Mouse (Mus musculus) A20 (cell line): ENCODE measurements around the gene Myh2.

Experiments
- DNase-seq: peaks from one replicate; pipeline ENCODE4 v3.0.0-alpha.2; 2011; ENCODE audit warnings: low read depth, low spot score

The Myh2 gene

GRCm38 (mm10) chr11:67151651-67152630 is 18.9 kb upstream of the Myh2 start:
- no peak for DNase-seq

- DNase-seq = no peak
These were observed 17.7 kb upstream of the Myh2 start for GRCm38 (mm10) chr11:67153123-67153522.

GRCm38 (mm10) chr11:67153843-67154242 is 17.0 kb upstream of the Myh2 start:
- no peak for DNase-seq

GRCm38 (mm10) chr11:67155650-67156049 is 15.2 kb upstream of the Myh2 start:
- no peak for DNase-seq

GRCm38 (mm10) chr11:67160131-67160530 is 10.7 kb upstream of the Myh2 start:
- peak; percentile 76 for DNase-seq

- DNase-seq = no peak
These were observed 7.1 kb upstream of the Myh2 start for GRCm38 (mm10) chr11:67163701-67164100.

GRCm38 (mm10) chr11:67164851-67165250 is 6.0 kb upstream of the Myh2 start:
- no peak for DNase-seq

- no peak for DNase-seq
These were observed 1.5 kb upstream of the Myh2 start for GRCm38 (mm10) chr11:67169301-67169700.

GRCm38 (mm10) chr11:67172439-67172838 is 1.6 kb downstream of the Myh2 start:
- peak; percentile 12 for DNase-seq

- no peak for DNase-seq
These were observed 5.5 kb downstream of the Myh2 start for GRCm38 (mm10) chr11:67176376-67176775.

- no peak for DNase-seq
These were observed 19.5 kb downstream of the Myh2 start for GRCm38 (mm10) chr11:67190316-67190715.

- DNase-seq = no peak
These were observed 20.0 kb downstream of the Myh2 start for GRCm38 (mm10) chr11:67190814-67191213.

- no peak for DNase-seq
These were observed 20.7 kb downstream of the Myh2 start for GRCm38 (mm10) chr11:67191496-67191895.

- DNase-seq = no peak
These were observed 28.5 kb downstream of the Myh2 start for GRCm38 (mm10) chr11:67199321-67199720.

GRCm38 (mm10) chr11:67199752-67200151 is 28.9 kb downstream of the Myh2 start, which contains the start of gene Myh1:
Gene Myh1, plus strand, starts transcription at chr11:67200052.
- no peak for DNase-seq

- DNase-seq = no peak
These were observed 33.9 kb downstream of the Myh2 start for GRCm38 (mm10) chr11:67204766-67205165.

GRCm38 (mm10) chr11:67221803-67222202 is 51.0 kb downstream of the Myh2 start:
- no peak for DNase-seq

GRCm38 (mm10) chr11:67224466-67224865 is 53.6 kb downstream of the Myh2 start:
- DNase-seq = no peak

- no peak for DNase-seq
These were observed 57.9 kb downstream of the Myh2 start for GRCm38 (mm10) chr11:67228731-67229130.

GRCm38 (mm10) chr11:67229166-67229565 is 58.3 kb downstream of the Myh2 start:
- DNase-seq = no peak

GRCm38 (mm10) chr11:67229946-67230345 is 59.1 kb downstream of the Myh2 start:
- no peak for DNase-seq

GRCm38 (mm10) chr11:67235639-67236358 is 65.0 kb downstream of the Myh2 start:
- peak; percentile 60 for DNase-seq

- no peak for DNase-seq
These were observed 66.0 kb downstream of the Myh2 start for GRCm38 (mm10) chr11:67236799-67237198.
